Mouse (Mus musculus): ENCODE results near the gene Slc29a4.

The Slc29a4 gene

DNA sequence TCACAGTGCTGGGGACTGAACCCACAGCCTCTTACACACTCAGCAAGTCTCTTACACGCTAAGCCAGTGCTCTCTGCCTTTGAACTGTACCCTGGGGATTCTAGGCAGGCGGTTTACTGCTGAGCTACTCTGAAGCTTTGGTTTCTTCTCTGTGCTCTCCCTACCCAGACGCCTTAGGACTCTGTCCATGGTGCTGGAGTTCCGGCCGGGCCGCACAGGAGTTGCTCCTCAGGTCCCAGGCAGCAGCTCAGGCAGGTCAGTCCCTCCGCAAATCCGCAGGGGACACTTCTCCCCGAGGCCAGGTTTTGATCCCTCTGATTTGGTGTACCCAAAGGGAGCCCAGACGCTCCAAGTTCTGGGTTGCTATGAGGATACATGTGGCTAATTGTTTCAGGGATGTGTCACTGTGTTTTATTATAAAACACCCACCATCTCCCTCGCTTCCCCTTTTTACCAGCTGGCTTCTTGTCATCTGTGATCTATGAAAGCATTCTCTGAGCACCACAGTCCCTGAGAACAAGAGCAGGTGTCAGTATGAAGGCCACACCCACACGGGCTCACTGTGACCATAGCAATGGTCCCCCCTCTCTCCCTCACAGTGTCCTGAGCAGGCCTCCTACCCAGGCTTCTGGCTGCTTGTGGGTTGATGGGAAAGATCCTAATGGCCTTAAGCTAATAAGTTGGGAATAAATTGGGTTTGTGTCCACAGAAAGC, 2.5 kb downstream of the Slc29a4 start:
- DNase-seq (ENCODE audit: inconsistent age in 2 of 2, low spot score in 1 of 2) = peak; percentile 63 to 86

DNA sequence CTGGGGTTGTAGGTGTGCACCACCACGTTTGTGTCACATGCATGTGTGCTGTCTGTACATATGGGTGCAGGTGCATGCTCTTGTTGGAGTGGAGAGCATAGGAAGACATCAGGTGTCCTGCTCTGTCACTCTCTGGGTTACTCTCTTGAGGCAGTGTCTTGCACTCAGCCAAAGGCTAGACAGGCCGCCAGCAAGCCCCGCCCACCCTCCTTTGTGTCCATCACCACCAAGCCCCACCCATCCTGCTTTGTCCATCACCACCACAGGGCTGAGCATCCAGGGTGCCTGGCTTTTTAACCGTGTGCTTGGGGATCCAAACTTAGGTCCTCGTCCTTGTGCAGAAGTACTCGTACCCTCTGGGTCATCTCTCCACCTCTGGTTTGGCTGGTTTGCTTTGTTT, 3.9 kb downstream of the Slc29a4 start:
- DNase-seq (ENCODE audit: inconsistent age in 2 of 2, low spot score in 1 of 2) = peak; percentile 14 to 37

DNA sequence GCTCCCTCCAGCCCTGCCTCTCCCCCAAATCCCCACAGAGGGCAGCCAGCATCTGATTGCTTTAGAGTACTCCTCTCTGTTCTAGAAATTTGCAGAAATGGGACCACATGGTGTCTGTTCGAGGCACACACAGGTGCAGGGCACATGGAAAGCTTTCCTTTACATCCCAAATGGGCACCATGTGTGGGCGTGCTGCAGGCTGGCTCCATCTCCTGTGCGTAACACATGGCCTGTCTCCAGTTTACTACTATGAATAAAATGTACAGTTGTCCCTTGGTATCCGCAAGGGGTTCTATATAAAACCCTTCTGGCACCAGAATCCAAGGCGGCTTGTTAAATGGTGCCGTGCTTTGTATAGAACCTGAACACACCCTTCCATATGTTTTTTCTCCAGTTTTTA, 4.6 kb downstream of the Slc29a4 start:
- no peak for DNase-seq (ENCODE audit: inconsistent age in 2 of 2, low spot score in 1 of 2)

DNA sequence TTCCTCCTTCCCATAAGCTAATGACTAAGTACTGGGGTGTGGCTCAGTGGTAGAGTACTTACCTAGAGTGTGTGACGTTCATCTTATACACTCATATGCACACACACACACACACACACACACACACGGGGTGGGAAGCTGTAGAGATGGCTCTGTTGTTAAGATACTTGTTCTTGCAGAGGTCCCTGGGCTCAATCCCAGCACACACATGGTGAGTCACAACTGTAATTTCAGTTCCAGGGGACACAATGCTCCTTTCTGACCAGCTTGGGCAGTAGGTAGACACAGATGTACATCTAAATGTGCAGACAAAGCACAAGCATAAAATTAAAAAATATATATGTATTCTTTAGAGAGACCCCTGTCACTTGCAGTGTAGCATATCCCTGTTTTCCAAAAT, 5.4 kb downstream of the Slc29a4 start:
- DNase-seq (ENCODE audit: inconsistent age in 2 of 2, low spot score in 1 of 2) = peak; percentile 47 to 50

DNA sequence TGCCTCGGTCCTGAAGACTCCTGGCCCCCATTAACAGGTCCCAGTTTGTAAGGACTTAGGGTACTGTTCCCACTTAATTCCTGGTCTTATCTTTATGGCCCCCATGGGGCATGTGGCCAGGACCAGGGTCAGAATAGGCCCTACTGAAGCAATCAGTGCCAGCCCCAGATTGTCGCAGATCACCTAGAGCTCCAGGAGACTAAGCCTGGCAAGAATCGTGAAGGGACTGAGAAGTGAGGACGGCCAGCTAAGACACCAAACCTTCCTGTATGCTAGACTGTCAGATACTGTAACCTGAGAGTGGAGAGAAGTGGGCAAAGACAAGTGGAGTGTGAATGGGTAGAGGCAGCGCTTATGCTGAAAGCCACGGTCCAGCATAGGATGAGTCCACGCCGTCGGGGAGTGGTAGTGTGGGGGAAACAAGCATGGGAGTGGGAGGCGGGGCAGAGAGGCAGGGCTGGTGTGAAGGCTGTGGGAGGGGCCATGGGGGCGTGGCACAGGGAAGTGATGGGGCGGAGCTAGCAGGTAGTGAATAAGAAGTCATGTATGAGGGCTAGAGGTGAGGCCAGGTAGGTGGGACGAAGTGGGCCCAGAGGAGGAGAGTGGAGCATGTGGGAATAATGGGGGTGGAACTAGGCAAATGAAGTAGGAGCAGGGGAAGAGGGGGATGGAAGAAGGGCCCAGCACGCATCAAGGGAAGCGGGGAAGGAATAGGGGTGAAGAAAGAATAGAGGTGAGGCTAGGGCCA, 8.7 kb downstream of the Slc29a4 start:
- DNase-seq (ENCODE audit: inconsistent age in 2 of 2, low spot score in 1 of 2) = peak; percentile 43 to 54

DNA sequence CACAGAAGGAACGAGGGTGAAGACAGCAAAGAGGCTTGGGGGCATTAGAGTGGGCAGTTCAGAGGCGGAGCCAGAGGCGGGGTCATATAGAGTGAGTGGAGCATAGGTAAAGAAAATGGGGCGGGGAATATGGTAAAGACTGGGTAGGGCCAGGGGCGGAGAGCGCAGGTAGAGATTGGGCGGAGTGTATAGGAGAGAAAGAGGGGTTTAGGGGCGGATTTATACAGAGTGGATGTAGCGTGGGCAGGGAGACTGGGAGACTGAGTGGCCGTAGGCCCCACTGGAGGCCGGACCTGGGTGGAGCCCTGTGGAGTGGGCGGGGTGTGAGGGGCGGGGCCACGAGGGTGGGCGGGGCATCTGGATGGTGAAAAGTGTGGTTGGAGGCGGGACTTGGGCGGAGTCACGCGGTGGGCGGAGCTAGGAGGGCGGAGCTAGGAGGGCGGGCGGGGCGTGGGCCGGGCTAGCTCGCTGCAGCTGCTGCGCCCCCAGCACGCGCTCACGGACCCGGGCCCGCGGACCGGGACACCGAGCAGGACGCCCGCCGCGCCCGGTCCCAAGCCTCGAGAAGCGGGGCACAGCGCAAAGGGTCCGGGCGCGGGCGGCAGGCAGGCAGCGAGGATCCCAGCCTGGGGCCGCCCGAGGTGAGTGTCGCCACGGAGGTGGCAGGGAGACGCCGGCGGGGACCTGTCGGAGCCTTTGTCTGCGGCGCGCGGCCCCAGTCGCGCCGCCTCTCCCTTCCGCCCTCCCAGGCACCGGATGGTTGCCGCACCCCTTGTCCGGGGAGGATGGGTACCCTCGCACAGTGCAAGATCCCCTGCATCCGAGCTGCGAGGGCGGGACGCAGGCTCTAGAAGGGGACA, 9.6 kb downstream of the Slc29a4 start:
- DNase-seq (ENCODE audit: inconsistent age in 2 of 2, low spot score in 1 of 2) = peak; percentile 60 to 78

DNA sequence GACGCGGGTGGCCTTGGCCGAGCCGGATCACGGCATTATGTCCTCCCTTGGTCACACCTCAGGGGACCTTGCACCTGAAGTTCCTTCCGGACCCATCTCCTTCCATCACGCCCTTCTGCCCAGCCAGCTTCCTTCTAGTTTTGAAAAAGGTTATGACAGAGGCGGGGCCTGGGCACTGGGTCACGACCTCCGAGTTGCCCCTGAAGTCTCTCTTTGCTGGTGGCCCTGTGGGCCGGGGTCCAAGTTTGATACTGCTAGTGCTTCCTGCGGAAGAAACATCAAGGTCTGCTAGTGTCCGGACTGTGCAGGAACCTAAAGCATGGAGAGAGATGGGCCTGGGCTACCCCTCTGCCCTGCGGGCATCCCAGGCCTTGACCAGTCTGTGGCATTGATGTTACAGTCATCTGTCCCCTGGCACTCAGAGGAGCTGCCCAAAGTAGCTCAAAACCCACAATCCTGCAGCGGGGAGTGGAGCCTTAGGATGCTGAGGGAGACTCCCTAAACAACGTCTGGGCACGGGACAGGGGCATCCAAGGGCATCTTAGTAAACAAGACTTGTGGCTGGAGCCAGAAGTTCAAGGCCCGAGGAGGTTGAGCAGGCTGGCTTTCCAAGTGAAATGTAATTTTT, 10.3 kb downstream of the Slc29a4 start:
- peak in 1 of 2 experiments; percentile 76 for DNase-seq (ENCODE audit: inconsistent age in 2 of 2, low spot score in 1 of 2)

DNA sequence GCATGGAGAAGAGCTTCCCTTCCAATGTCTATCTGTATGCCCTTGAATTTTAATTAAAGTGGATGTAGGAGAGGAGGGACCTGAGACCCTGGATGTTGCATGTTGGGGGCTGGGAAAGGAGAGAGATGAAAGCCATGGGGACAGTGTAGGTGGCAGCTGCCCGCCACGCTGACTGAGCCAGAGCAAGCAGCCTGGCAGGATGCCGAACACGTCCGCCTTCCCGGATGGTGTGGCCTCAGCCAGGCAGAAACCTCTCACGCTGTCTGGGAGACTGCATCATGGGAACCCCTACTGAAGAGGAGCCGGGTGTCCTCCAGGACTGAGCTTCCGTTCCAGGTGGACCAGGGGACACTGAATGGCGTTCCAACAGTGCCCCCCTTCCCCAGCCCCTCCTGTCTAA, 11.3 kb downstream of the Slc29a4 start:
- DNase-seq (ENCODE audit: inconsistent age in 2 of 2, low spot score in 1 of 2) = peak; percentile 29 to 52

DNA sequence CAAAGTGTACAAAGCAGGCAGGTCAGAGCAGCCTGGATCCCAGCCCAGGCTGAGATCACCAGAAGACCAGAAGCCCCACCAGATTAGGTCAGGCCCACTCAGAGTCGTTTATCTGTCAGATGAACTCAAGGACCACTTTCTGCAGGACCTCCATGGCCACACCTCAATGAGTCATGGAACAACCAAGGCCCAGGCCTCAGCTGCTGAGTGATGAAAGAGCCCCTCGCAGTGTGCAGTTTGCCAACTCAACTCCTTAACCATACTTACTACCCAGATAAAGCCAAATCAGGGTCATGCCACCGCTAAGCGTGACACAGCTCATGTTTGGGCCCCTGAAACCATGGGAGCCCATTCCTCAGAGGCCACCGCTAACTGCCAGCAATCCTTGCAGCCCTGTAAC, 15.4 kb downstream of the Slc29a4 start:
- no peak for DNase-seq (ENCODE audit: inconsistent age in 2 of 2, low spot score in 1 of 2)

DNA sequence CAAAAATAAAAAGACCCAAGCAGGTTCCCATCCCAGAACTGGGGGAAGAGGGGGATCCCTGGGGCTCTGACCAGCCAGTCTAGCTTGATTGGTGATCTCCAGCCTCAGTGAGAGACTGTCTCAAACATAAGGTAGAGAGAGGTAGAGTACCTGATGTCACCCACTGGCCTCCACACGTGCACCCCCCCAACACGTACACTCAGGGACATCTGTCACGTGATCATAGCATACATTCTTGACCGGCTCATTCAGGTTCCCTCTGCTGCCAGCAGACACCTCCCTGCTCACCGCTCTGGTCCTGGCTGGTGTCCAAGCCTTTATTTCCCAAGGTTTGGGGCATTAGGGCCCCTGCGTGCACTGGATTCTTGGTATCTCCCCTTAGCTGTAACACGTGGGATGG, 17.1 kb downstream of the Slc29a4 start:
- no peak for DNase-seq (ENCODE audit: inconsistent age in 2 of 2, low spot score in 1 of 2)

DNA sequence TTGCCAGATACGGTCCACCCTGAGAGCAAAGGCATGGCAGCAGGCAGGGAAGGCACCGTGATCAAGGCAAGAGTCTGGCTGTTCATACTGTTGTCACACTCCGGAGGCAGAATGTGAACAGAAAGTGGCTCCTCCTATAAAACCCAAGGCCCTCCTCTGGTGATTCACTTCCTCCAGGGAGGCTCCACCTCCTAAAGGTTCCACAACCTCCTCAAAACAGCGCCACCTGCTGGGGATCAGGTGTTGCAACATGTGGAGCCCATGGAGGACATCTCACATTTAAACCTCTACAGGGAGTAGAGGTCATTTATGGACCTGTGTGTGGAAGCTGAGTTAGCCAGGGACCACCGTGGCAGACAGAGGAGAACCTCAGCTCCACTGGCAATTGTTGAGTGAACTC, 20.1 kb downstream of the Slc29a4 start:
- no peak for DNase-seq (ENCODE audit: inconsistent age in 2 of 2, low spot score in 1 of 2)

DNA sequence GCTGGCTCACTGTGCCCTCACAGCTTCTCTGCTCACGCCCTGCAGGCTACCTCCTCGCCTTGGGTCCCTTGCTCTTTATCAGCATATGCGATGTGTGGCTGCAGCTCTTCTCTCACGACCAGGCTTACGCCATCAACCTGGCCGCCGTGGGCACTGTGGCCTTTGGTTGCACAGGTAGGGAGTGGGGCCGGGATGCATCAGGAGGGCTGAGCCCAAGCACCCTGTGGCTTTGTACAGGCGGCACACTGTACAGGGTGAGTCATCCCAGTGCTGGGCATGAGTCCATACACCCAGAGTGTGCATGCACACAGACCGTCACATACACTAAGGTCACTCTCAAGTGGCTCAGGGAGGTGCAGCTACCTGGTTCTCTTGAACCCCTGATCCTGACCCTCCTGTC, 21.7 kb downstream of the Slc29a4 start:
- peak; percentile 68 to 75 for DNase-seq (ENCODE audit: inconsistent age in 2 of 2, low spot score in 1 of 2)

DNA sequence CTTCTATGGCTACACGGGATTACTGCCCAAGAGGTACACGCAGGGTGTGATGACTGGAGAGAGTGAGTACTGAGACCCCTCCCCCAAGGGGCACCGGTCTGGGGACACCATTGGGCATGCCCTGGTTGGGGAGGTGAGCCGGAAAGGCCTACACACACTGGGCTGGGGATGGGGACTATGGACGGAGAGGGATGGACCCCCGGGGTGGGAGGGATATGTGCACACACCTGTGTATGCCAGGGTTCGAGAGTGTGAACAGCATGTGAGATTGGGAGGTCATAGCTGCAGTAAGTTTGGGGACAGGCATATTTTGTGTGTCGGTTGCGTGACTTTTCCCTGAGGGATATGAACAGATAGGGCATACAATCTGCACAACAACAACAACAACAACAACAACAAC, 22.7 kb downstream of the Slc29a4 start:
- DNase-seq (ENCODE audit: inconsistent age in 2 of 2, low spot score in 1 of 2) = no peak

DNA sequence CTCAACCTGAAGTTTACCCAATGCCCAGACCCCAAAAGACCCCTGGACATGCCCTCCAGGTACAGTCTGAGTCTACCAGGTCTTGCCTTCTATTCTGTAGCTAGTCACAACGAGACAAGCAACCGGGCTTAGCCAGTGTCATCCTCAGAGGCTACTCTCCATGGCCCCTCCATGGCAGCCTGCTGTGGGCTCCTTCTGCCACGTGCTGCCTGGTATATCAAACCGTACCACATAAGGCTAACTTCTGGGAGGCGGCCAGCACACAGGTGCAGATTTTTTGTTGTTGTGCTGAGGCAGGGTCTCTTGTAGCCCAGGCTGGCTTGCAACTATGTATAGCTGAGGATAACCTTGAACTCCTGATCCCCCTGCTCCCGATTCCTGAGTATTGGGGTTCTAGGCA, 23.7 kb downstream of the Slc29a4 start:
- DNase-seq (ENCODE audit: inconsistent age in 2 of 2, low spot score in 1 of 2) = no peak

DNA sequence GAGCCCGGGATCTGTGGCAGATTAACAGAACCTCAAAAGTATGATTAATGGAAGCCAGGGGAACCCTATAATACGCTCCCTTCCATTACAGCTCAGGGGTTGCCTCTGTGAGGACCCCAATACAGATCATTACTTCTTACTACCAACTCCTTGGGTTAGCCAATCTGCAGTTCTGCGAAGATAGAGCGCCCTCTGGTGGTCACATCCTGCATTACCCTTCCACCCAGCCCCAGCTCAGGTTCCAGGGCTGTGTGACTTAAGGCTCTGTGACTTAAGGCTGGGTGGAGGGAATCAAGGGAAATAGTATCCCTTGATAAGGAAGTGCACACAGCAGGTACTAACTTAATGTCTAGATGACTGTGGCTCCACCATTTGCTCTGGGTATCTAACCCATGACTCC, 25.7 kb downstream of the Slc29a4 start:
- DNase-seq (ENCODE audit: inconsistent age in 2 of 2, low spot score in 1 of 2) = peak; percentile 79 to 94

DNA sequence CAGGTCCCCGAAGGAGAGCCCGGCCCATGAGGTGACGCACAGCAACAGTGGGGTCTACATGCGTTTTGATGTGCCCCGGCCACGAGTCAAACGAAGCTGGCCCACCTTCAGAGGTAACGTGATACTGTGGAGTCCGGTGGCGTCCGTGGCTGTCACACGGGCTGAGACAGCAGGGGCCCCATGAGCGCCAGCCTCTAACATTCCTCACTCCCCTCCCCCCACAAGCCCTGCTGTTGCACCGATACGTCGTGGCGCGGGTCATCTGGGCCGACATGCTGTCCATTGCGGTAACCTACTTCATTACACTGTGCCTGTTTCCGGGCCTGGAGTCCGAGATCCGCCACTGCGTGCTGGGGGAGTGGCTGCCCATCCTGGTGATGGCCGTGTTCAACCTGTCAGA, 26.2 kb downstream of the Slc29a4 start:
- no peak for DNase-seq (ENCODE audit: inconsistent age in 2 of 2, low spot score in 1 of 2)

DNA sequence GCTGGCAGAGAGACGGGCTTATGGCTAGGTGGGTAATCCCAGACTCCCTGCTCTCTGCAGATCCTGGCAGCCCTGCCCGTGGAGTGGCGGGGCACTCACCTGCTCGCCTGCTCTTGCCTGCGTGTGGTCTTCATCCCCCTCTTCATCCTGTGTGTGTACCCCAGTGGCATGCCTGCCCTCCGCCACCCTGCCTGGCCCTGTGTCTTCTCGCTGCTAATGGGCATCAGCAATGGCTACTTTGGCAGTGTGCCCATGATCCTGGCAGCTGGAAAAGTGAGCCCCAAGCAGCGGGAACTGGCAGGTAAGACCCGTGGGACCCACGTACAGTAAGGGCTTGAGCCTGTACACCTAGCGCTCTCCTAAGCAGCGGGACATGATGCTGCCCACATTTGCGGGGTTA, 27.6 kb downstream of the Slc29a4 start:
- no peak for DNase-seq (ENCODE audit: inconsistent age in 2 of 2, low spot score in 1 of 2)

DNA sequence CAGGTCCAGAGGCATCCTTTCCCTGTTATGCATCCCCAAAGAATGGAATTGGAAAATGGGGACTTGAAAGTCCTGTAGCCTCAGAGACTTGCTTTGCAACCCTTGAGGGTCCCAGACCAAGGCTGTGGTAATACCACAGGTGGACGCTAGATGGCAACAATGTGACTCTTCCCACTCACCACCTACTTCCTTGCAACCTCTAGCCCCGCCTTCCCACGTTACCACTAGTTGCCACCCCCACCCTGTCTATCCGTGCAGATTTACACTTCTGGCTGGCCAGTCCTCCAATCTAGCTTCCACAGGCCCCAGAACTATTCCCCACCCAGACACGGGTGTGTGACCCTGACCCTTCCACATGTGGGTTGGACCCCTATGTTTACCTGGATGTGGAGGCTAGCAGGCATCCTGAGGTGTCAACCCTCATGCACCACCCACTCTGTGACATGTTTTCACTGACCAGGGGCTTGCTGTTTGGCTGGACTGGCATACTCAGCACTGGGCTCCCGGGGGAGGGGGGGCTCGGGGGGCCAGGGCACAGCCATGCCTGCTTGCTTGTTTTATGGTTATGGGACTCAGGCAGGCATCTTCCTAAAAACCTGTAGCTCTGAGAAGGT, 31.3 kb downstream of the Slc29a4 start:
- DNase-seq (ENCODE audit: inconsistent age in 2 of 2, low spot score in 1 of 2) = peak; percentile 66 to 87

DNA sequence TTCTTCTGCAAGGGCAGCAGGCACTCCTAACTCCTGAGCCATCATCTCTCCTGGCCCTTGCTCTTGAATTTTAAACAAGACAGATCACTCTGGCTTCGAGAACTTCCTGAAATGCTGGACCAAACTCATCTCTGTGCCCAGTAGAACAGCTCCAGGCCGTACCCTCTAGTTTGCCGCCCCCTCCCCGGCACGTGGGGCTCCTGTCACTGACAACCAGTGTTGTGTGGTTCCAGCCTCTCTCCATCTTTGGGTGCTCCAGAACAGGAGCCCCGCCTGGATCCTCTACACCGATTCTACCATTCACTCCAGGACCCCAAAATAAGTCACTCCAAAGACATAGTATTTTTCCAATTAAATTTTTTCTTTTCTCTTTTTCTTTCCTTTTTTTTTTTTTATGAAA, 32.0 kb downstream of the Slc29a4 start:
- no peak for DNase-seq (ENCODE audit: inconsistent age in 2 of 2, low spot score in 1 of 2)

DNA sequence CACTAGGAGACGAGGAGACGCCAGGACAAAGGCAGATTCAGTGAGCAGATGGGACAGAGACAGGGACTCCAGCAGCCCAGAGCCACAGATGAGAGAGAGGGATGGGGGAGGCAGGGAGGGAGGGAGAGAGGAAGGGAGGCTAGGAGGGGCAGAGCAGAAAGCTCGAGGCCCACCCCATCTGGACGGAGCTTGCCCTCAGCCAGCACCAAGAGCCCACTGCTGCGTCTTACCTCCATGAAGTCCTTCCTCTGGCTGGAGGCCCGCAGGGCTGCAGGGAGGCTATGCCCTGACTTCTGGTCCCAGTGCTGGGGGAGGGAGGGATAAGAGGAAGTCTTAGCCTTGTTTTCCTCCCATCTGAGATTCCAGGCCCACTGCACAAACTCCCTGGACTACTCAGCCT, 34.4 kb downstream of the Slc29a4 start:
- DNase-seq (ENCODE audit: inconsistent age in 2 of 2, low spot score in 1 of 2) = no peak

DNA sequence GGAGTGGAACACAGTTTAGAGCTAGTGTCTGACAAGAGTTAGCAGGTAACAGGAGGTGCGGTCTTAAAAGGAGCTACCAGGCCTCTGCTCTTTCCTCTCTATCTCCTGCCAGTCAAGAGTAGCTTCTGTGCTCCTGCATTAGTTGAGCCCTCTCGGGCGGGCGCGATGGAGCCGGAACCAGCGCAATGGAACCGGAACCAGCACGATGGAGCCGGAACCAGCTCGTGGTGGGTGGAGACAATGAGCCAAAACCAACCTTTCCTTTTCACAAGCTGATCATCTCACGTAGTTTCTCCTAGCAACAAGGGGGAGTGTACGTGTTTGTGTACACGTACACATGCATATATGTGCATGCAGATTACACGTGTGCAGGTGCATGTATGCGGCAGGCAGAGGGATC, 36.0 kb downstream of the Slc29a4 start:
- no peak for DNase-seq (ENCODE audit: inconsistent age in 2 of 2, low spot score in 1 of 2)

Measured in adrenal gland, adult (tissue).